Mouse (Mus musculus) bone marrow macrophage, adult 2 months (primary cell): ENCODE data around the gene Ift57. TPM values are rescaled to one million over a fixed set of nuclear protein-coding genes. Genes with fewer than 3 reads are reported as not detected.

Source experiments
- H3K27ac ChIP-seq: 2 replicates; pipeline ENCODE4 v1.5.1; 2012; ENCODE audit warnings: low read depth, low read length; ENCODE audit not compliant: insufficient read depth
- H3K4me1 ChIP-seq: 2 replicates; pipeline ENCODE4 v1.6.1; 2012; ENCODE audit warnings: low read length; ENCODE audit not compliant: control insufficient read depth, insufficient read depth
- H3K4me3 ChIP-seq: 2 replicates; pipeline ENCODE4 v1.5.1; 2012; ENCODE audit warnings: mild to moderate bottlenecking, low read length, moderate library complexity; ENCODE audit not compliant: insufficient read depth
- CTCF ChIP-seq: IDR thresholded peaks from 2 replicates; pipeline ENCODE4 v1.5.1; 2012; ENCODE audit warnings: low read depth, mild to moderate bottlenecking, low read length, moderate library complexity
- POLR2A ChIP-seq: IDR thresholded peaks from 2 replicates; pipeline ENCODE4 v1.6.1; 2012; ENCODE audit warnings: mild to moderate bottlenecking, low read depth, low read length, borderline replicate concordance
- polyA plus RNA-seq: library from polyadenylated mRNA; stranded (reverse); fragments of >200 nt; gene quantifications from 2 replicates; pipeline ENCODE4 v1.2.4, GENCODE M21; 2012; ENCODE audit not compliant: missing spikeins, insufficient read depth, insufficient read length

Ift57 gene
- polyA plus RNA-seq, 1 experiment, result 22.0 TPM

GRCm38 (mm10) chr16:49771609-49772396 lies 72.8 kb downstream of the Ift57 start:
- H3K27ac ChIP-seq, result no peak overlapping the region
- no peak overlapping the region for H3K4me3 ChIP-seq
- H3K4me1 ChIP-seq, result peaks cover 16% of the 10 kb centered on the region
- TF ChIP-seq POLR2A, result no peak

DNA sequence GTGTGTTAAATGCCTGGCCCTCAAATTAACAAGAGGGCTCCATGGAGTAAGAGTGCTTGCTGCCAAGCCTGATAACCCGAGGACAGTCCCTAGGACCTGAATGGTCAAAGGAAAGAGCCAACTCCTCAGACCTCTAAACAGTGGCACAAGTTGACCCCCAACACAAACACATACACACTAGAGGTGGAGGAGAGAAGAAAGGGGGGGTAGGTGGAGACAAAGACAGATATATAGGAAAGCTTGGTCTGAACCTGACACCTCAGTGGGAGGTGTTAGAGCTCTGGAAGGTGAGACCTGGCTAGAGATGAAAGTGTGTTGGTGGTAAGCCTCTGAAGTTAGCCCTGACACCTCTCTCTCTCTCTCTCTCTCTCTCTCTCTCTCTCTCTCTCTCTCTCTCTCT lies 73.5 kb downstream of the Ift57 start:
- TF ChIP-seq POLR2A, result no peak
- Histone ChIP-seq H3K27ac (no peak overlapping the region), H3K4me1 (peaks cover 16% of the 10 kb centered on the region), H3K4me3 (no peak overlapping the region)

GRCm38 (mm10) chr16:49773068-49773467 lies 74.0 kb downstream of the Ift57 start:
- H3K4me3 ChIP-seq, result no peak overlapping the region
- TF ChIP-seq POLR2A (no peak), CTCF (no peak)
- no peak overlapping the region for H3K27ac ChIP-seq
- H3K4me1 ChIP-seq, result peaks cover 16% of the 10 kb centered on the region

GRCm38 (mm10) chr16:49774059-49775001 lies 75.3 kb downstream of the Ift57 start:
- Histone ChIP-seq H3K4me1 (peaks cover 16% of the 10 kb centered on the region), H3K27ac (no peak overlapping the region), H3K4me3 (no peak overlapping the region)
- TF ChIP-seq POLR2A, result no peak
- TF ChIP-seq CTCF, result no peak

DNA sequence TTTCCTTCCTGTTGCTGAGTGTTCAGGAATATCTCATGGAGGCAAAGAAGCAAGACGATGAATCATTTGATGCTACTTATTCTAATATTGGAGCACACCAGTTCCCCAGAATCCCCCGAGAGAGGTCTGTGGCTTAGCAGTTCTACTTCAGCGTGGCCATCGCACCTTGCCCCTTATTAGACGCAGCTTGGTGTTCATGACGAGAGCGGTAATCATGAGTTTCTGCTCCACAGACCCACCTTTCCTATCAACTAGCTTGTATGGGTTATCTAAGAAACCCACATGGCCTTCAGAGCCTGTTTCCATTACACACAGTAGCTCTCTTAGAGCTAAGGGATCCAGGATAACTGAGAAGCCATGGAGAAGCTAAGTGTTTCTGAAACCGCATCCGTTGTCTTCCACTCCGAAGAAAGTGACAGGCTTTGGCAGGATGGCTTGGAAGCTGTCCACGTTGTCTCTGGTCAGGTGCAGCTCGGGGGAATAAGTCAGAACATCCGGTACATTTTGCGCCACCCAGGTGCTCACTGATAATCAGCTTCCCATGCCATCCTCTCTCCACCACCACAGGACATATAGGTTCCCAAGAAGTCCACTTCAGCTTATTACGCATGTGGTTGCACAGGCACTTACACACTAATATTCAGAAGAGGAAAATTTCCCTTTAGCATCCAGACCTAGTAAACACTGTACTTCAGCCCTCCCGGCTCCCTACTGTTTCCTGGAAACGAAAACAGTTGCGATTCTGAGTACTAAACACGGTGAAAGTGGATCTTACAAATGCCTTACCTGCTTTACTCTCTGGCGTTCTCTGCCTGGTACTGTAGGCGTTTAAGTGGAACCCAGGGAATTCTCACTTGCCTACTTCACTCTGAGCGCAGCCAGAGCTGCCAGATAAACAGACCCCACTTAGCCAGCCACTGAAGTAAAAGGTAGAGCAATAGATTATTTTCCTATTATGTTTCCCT lies 76.3 kb downstream of the Ift57 start:
- H3K4me3 ChIP-seq, result no peak overlapping the region
- peaks cover 11% of the 10 kb centered on the region for H3K4me1 ChIP-seq
- no peak overlapping the region for H3K27ac ChIP-seq
- no peak for TF ChIP-seq POLR2A
- no peak for TF ChIP-seq CTCF

DNA sequence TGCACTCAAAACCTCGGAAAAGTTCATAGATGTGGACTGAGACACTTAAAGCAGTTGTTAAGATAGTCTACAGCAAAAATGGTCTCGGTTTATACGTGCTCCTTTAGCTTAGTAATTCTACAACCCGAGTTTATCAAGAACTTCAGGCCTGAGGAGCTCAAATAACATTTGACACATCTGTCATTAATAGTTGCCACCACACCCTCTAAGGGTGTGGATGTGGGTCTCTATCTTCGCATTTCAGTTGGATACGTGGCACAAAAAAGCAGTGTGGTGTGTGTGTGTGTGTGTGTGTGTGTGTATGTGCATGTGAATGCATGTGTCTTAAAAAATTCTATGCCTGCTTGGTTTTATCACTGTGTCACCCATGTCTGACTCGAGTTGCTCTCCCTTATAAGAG lies 77.9 kb downstream of the Ift57 start:
- Histone ChIP-seq H3K4me1 (peaks cover 17% of the 10 kb centered on the region), H3K4me3 (no peak overlapping the region), H3K27ac (no peak overlapping the region)
- TF ChIP-seq CTCF (no peak), POLR2A (no peak)

DNA sequence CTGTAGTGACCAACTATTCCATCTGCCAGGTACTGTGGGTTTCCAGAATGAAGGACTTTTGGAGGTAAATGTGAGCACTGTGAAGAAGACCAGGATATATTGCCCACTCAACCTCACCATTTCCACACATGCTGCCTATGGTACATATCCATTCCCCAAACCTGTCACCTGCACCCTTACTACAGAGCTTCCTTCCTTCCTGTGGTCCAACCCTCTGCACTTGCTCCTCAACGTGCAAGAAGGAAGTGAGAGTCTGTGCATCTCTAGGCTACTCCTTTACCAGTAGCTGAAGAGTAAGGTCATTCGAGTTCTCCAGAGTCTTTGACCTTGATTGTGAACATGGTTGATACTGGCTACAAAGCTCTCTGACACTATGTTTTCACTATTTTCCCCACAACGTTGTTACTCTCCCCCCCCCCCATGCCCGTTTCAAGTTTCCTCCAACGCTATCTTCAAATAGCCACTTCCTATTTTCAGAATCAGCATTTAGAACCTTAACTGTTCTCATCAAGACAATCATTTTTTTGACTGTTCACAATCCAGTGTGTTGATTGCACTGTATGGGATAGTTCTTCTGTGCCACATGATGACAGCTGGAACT lies 82.6 kb downstream of the Ift57 start:
- Histone ChIP-seq H3K4me3 (no peak overlapping the region), H3K4me1 (peaks cover 27% of the 10 kb centered on the region), H3K27ac (peak overlapping the region; percentile 5; the same call in 1 of the 2 replicates)
- TF ChIP-seq CTCF (no peak), POLR2A (no peak)

DNA sequence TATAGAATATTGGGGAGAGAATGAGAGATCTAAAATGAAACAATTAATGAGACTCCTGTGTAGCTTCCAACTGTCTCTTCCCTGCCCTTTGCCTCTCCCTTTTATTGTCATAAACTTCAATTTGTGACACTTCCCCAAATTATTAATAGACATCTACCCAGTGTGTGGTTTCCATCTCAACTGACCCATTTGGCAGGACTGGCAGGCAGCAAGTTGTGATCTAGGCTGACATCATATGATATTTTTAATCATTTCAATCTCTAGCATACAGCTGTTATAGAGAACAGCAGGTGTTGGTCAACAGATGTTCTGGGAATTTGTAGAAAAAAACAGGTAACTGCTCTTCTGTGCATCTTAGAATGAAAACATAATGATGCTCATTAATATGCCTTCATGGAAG lies 84.3 kb downstream of the Ift57 start:
- H3K27ac ChIP-seq, result 0 out of 2 replicates have a peak overlapping the region, but pooled peaks have one; percentile 11
- TF ChIP-seq POLR2A (no peak), CTCF (no peak)
- no peak overlapping the region for H3K4me3 ChIP-seq
- H3K4me1 ChIP-seq, result peaks cover 27% of the 10 kb centered on the region

- TF ChIP-seq POLR2A, result no peak
- TF ChIP-seq CTCF, result no peak
- H3K4me3 ChIP-seq, result no peak overlapping the region
- H3K27ac ChIP-seq, result no peak overlapping the region
- peaks cover 33% of the 10 kb centered on the region for H3K4me1 ChIP-seq
Observed at GRCm38 (mm10) chr16:49786116-49786515, 87.1 kb downstream of the Ift57 start.
